Mouse (Mus musculus) myocyte (in vitro differentiated cells): ENCODE data around the gene Kcnd2.

ENCODE experiments used
- MAX ChIP-seq: IDR thresholded peaks from one replicate; pipeline ENCODE4 v1.6.1; 2011; ENCODE audit warnings: low read depth, mild to moderate bottlenecking, control low read depth
- MYOG ChIP-seq, 3 experiments: IDR thresholded peaks; one replicate each; pipeline ENCODE4 v1.6.1; 2011; ENCODE audit warnings: control low read depth in 2 of 3, low read depth in 2 of 3, mild to moderate bottlenecking in 2 of 3; ENCODE audit not compliant: insufficient read length in 2 of 3, control insufficient read depth in 1 of 3, insufficient read depth in 1 of 3
- POLR2A ChIP-seq: IDR thresholded peaks from one replicate; pipeline ENCODE4 v1.6.1; 2011; ENCODE audit warnings: low read depth, mild to moderate bottlenecking, control low read depth, moderate library complexity; ENCODE audit not compliant: insufficient read length
- SRF ChIP-seq: IDR thresholded peaks from one replicate; pipeline ENCODE4 v1.6.1; 2011; ENCODE audit warnings: low read depth; ENCODE audit not compliant: control insufficient read depth, insufficient read length

DNA sequence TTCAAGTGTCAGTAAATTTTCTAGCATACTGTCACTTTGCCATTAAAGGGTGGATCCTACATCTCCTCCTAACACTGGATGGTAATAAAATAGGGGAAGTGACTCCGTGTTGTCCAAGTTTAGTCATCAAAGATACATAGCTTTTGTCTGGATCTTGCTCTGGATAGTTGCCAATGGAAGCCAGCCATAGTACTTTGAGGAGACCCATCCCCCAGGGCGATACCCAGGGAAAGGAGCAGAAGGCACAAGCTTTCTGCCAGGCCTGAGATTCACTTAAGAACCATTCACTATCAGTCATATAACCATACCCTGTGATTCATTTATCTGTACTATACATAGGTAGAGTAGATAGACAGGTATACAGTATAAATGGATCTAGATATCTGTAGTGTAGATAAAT lies 20.0 kb upstream of the Kcnd2 start:
- TF ChIP-seq SRF (no peak), POLR2A (no peak), MAX (no peak), MYOG (IDR thresholded peaks at IDR 0.05; ENCODE audit: control insufficient read depth in 1 of 3, insufficient read depth in 1 of 3, insufficient read length in 2 of 3, low read depth in 2 of 3) (no peak)
